Mouse (Mus musculus) stomach, postnatal 0 days (tissue): ENCODE measurements around the gene Hist1h3e. TPM values are rescaled to one million over a fixed set of nuclear protein-coding genes. Genes with fewer than 3 reads are reported as not detected.
"Not testable (repeated sequence)": the region's sequence is repeated elsewhere in the genome, so short reads cannot be mapped to it uniquely, and the experiment has no call there.

Source experiments
- ATAC-seq: fragments of 200-750 bp; cut with Nextera tagmentation; 2 replicates; pipeline ENCODE4 v1.8.0; 2017; ENCODE audit not compliant: low FRiP score, low TSS enrichment
- DNase-seq: peaks from one replicate; pipeline ENCODE4 v3.0.0-alpha.2; 2016; ENCODE audit warnings: low spot score
- H3K27ac ChIP-seq: fragments of 300-500 bp; sonication (generic); replicated peaks from 2 replicates; pipeline ENCODE4 v1.5.1; 2014; ENCODE audit warnings: mild to moderate bottlenecking, control low read depth
- H3K27me3 ChIP-seq: fragments of 300-500 bp; sonication (generic); 2 replicates; pipeline ENCODE4 v1.6.1; 2014; ENCODE audit warnings: low read length; ENCODE audit not compliant: control insufficient read depth, insufficient read depth
- H3K36me3 ChIP-seq: fragments of 300-500 bp; sonication (generic); 2 replicates; pipeline ENCODE4 v1.6.1; 2014; ENCODE audit warnings: low read length, mixed read lengths; ENCODE audit not compliant: control insufficient read depth, insufficient read depth
- H3K4me1 ChIP-seq: fragments of 300-500 bp; sonication (generic); replicated peaks from 2 replicates; pipeline ENCODE4 v1.6.1; 2014; ENCODE audit warnings: antibody characterized with exemption; ENCODE audit not compliant: control insufficient read depth, insufficient read depth
- H3K4me2 ChIP-seq: fragments of 300-500 bp; sonication (generic); replicated peaks from 2 replicates; pipeline ENCODE4 v1.6.1; 2014; ENCODE audit warnings: low read depth, mild to moderate bottlenecking, control low read depth, moderate library complexity
- H3K4me3 ChIP-seq: fragments of 300-500 bp; sonication (generic); 2 replicates; pipeline ENCODE4 v1.5.1; 2014; ENCODE audit warnings: low read depth, low read length, control low read depth
- H3K9ac ChIP-seq: fragments of 300-500 bp; sonication (generic); 2 replicates; pipeline ENCODE4 v1.6.1; 2014; ENCODE audit warnings: mild to moderate bottlenecking, low read length, control low read depth, mixed read lengths
- H3K9me3 ChIP-seq: fragments of 300-500 bp; sonication (generic); 2 replicates; pipeline ENCODE4 v1.6.1; 2016; ENCODE audit warnings: low read length; ENCODE audit not compliant: control insufficient read depth
- CTCF ChIP-seq: IDR thresholded peaks from 2 replicates; pipeline ENCODE4 v1.5.1; 2016; ENCODE audit warnings: antibody characterized with exemption, low read depth, mild to moderate bottlenecking, moderate library complexity
- EP300 ChIP-seq: optimal IDR thresholded peaks from 2 replicates; pipeline ENCODE3; 2016; ENCODE audit warnings: antibody characterized with exemption
- WGBS: fragments of 180-500 bp; shearing (Covaris S2); extraction: QIAGEN DNeasy Blood & Tissue Kit; methylation state at CpG from one replicate; pipeline ENCODE4 v1.1.7; 2014; 5-methylcytosine and 5-hydroxymethylcytosine counted together
- polyA plus RNA-seq: library from polyadenylated mRNA; unstranded; fragments of >200 nt; fragmentation: Nextera tagmentation; extraction: Ambion mirVana; gene quantifications from 2 replicates; pipeline ENCODE4 v1.2.1, GENCODE M21; 2015

Gene Hist1h3e
- polyA plus RNA-seq, 1 experiment from 2014 or later: 3.3 TPM

DNA sequence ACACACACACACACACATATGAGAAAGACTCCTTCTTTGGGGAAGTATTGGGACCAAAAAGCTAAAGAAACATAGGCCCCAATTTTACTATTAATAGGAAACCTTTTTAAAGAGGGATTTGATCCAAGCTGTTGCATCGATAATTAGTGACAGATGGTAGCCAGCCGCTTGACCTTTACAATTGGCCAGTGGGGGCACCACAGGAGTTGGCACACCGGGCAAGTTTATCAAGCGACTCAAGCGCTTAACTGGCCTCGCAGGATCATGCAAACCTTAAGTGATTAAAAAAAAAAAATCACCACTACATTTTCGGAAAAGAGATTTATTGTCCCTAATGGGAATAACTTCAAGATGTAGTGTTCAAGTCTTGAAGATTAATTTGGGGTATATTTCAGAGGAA, 30.4 kb upstream of the Hist1h3e start:
- Histone ChIP-seq H3K27me3 (no peaks in the 10 kb centered on the region), H3K36me3 (no peaks in the 10 kb centered on the region), H3K27ac (no peak overlapping the region; the same call in 1 of the 2 replicates), H3K4me1 (no peaks in the 10 kb centered on the region), H3K9ac (no peak overlapping the region), H3K9me3 (no peaks in the 10 kb centered on the region), H3K4me2 (no peak overlapping the region), H3K4me3 (no peak overlapping the region)
- no peak for ATAC-seq
- no peak for TF ChIP-seq CTCF
- TF ChIP-seq EP300: no peak
- DNase-seq: no peak
- 64% methylated on average over 7 of the region's 7 CpGs for WGBS

DNA sequence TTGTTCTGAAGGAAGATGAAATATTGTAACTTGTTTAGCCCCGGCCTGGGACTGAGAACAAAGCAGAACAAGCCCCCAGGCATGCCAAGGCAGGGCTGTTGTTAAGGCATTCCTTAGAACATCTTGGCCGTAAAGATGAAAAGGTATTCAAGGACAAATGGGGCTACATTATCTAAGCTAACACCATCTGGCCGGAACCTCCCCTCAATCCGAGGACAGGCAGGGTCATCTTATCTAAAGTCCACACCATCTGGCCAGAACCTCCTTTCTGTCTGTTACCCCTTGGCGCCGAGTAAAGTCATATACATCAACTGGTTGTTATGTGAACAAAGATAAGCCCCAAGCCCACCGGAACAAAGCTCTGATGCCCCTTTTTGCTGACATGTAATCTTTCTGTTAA, 29.7 kb upstream of the Hist1h3e start:
- not testable (repeated sequence) for H3K4me1 ChIP-seq, ATAC-seq, DNase-seq, H3K4me3 ChIP-seq, H3K9ac ChIP-seq, H3K27ac ChIP-seq, H3K36me3 ChIP-seq, H3K9me3 ChIP-seq, H3K4me2 ChIP-seq, H3K27me3 ChIP-seq
- whole genome bisulfite sequencing: 74% methylated on average over 7 of the region's 7 CpGs

DNA sequence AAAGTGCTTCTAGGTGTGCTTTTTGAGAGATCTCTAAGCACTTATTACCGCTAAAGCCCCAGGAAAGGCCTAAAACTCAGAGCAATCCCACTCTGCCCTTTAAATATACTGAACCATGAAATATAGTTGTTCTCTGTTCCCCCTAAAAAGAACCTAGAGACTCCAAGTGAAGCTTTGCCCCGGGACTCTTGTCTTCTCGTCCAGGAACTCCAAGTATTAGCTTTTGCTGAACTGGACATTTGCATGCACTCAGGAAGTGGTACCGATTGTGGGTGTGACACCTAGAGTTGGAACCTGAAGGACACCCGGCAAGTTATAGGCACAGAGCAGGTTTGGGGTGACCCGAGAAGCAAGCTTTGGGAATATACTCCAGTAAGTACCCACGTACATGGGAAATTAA, 29.0 kb upstream of the Hist1h3e start:
- no peak for TF ChIP-seq CTCF
- TF ChIP-seq EP300: no peak
- Histone ChIP-seq H3K4me3 (no peak overlapping the region), H3K9me3 (no peaks in the 10 kb centered on the region), H3K36me3 (no peaks in the 10 kb centered on the region), H3K27ac (no peak overlapping the region), H3K4me1 (no peaks in the 10 kb centered on the region), H3K9ac (no peak overlapping the region), H3K27me3 (no peaks in the 10 kb centered on the region), H3K4me2 (no peak overlapping the region)
- no peak for DNase-seq
- WGBS: 93% methylated on average over 7 of the region's 7 CpGs
- no peak for ATAC-seq

DNA sequence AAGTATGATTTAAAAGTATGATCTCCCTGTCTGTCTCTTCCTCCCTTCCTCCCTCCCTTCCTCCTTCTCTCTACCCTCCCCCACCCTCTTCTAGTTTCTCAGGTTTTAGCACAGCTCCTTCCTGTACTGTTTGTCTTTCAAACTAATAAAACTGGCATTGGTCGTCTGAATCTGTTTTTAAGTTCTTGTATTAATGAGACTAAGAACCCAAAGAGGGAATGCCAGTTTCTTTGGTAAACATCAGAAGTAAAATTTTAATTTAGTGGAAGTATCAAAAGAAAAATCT, 24.7 kb upstream of the Hist1h3e start:
- Histone ChIP-seq H3K27me3 (no peaks in the 10 kb centered on the region), H3K4me1 (0 out of 2 replicates have a peak, but pooled peaks cover 2% of the 10 kb centered on the region), H3K27ac (peak overlapping the region; percentile 93), H3K4me2 (peak overlapping the region; percentile 67), H3K9me3 (no peaks in the 10 kb centered on the region), H3K36me3 (no peaks in the 10 kb centered on the region), H3K4me3 (peak overlapping the region; percentile 57), H3K9ac (peak overlapping the region; percentile 62)
- TF ChIP-seq CTCF (no peak), EP300 (no peak)
- DNase-seq (no peak), ATAC-seq (no peak)
- 3% methylated on average over 1 of the region's 1 CpGs for WGBS

DNA sequence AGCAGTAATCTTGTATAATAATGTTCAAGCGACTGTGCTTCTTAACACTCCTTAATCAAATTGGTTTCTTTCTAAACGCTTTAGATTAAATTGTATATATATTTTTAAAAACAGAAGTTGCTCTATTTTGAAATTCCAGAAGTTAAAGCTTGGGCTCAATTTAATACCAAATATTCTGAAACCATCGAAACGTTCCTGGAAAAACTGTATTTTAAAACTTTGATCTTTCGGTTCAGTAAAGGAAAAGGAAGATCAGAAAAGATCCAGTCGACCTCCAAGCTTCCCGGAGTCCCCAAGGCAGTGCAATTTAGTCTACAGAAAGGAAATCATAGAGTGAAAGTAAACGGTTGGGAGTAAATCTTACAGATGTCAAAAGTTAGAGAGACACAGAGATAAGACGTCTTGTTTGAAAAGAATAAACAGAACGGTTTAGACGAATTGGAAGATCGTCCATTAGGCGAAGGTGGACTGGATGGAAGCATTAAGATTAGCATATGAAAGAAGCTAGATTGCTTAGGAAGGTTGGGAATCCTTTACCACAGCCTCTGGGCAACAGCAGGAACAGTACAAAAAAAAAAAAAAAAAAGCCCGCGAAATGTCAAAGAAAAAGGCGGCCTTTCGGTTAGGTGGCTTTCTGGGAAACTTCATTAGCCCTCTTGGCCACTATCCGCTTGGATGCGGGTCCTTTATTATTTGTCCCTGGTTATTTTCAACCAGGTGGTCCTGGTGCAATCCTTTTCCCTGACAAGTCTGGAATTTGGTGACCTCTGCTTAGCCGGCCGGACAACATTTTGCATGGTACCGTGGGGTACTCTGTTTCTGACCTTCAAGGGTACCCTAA, 24.1 kb upstream of the Hist1h3e start:
- under 1% methylated on average over 22 of the region's 22 CpGs for WGBS
- Histone ChIP-seq H3K27ac (peak overlapping the region; percentile 93), H3K36me3 (no peaks in the 10 kb centered on the region), H3K9me3 (no peaks in the 10 kb centered on the region), H3K9ac (peak overlapping the region; percentile 62), H3K4me1 (0 out of 2 replicates have a peak, but pooled peaks cover 2% of the 10 kb centered on the region), H3K27me3 (no peaks in the 10 kb centered on the region), H3K4me3 (peak overlapping the region; percentile 57), H3K4me2 (peak overlapping the region; percentile 67)
- DNase-seq (no peak), ATAC-seq (no peak)
- TF ChIP-seq CTCF (no peak), EP300 (no peak)

DNA sequence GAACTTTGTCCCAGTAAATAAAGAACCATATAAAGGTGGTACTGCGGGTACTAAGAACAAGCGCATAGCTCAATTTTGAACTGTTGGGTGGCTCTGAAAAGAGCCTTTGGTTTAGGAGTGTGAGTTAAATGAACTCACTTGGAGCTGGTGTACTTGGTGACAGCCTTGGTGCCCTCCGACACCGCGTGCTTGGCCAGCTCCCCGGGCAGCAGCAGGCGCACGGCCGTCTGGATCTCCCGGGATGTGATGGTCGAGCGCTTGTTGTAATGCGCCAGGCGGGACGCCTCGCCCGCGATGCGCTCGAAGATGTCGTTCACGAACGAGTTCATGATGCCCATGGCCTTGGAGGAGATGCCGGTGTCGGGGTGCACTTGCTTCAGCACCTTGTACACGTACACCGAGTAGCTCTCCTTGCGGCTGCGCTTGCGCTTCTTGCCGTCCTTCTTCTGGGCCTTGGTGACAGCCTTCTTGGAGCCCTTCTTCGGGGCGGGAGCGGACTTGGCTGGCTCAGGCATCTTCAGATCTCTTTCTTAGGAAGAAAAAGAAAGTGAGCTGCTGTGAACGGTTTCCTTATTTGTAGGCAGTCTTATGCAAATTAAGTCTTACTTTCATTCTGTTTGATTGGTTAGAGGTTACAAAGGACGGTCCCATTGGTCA, 23.4 kb upstream of the Hist1h3e start:
- H3K36me3 ChIP-seq, H3K4me1 ChIP-seq, H3K27me3 ChIP-seq, H3K9me3 ChIP-seq: not testable (repeated sequence)
- DNase-seq (peak; percentile 63), ATAC-seq (peak; percentile 89)
- peak overlapping the region; percentile 97 for H3K27ac ChIP-seq
- WGBS: under 1% methylated on average over 18 of the region's 36 CpGs
- peak overlapping the region; percentile 80 for H3K4me2 ChIP-seq
- H3K9ac ChIP-seq: peak overlapping the region; percentile 76
- H3K4me3 ChIP-seq: peak overlapping the region; percentile 57
